Mouse (Mus musculus) monocyte, adult 5-6 weeks (primary cell): Measurements from ENCODE around the gene Gnpnat1. TPM values are rescaled to one million over a fixed set of nuclear protein-coding genes. Genes with fewer than 3 reads are reported as not detected.
A peak's percentile ranks its signal among the peaks of the same experiment; 100 is the strongest.

Source experiments
- ATAC-seq: fragments of 153-309, 156-312 bp; replicated peaks from 2 replicates; pipeline ENCODE4 v1.8.0; 2017; ENCODE audit warnings: mild to moderate bottlenecking; ENCODE audit not compliant: low TSS enrichment, insufficient number of reproducible peaks, severe bottlenecking, poor library complexity, low FRiP score
- total RNA-seq: library from RNA; stranded (forward); fragments of 200-1000, 200-491, 200-594 nt; gene quantifications from 3 replicates; pipeline ENCODE4 v1.2.3, GENCODE M21; 2017

Gnpnat1 gene
- total RNA-seq, 1 experiment from 2014 or later = 29.9 TPM

DNA sequence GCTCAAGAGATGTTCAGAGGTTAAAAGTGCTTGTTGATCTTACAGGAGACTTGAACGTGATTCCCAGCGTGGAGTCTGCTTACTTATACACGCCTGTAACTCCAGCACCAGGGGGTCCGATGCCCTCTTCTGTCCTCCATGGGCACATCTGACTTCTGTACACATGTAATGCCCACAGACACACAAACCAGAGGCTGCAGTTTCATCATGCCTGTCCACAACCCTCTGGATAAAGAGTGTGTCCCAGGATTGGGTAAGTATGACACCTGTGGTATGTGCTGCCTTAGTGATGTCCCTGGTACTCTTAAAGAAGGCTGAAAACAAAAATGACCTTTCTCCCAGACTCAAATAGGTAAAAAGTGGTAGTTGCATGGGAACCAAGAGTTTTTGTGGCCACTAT lies 14.6 kb upstream of the Gnpnat1 start:
- ATAC-seq = no peak

DNA sequence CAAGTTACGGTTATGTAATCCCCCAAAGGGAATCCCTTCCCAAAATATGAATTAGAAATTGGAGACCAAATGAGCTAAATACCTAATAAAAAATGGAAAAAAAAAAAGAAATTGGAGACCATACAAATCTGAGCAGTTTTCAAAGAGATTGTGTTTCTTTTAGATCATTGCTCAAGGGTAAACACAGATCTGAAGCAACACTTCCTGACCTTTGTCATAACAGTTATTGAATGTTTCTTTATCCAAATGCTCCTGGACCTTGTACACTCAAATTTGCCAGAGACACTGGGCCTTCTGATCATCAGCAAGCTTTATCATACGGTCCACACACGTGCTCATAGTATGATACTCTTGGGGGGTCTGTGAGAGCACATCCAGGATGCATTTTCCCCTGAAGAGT lies 13.8 kb upstream of the Gnpnat1 start:
- ATAC-seq = no peak

DNA sequence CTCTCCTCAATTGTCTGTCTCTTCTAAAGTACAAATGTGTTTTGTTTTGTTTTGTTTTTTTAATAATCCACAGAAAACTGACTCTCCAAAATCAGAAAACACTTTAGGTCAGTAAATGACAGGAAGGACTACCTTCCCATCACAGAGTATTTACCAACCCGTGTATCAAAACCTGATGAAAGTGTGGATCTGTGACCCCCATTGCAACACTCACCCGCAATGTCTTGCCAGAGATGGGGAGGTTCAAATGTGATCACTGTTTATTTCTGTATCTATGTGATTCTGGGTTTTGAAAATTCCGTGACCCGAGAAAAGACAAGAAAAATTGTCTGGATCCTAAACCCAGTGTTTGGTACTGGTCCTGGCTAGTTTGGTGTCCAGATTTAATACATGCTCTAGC lies 11.6 kb upstream of the Gnpnat1 start:
- ATAC-seq = no peak

DNA sequence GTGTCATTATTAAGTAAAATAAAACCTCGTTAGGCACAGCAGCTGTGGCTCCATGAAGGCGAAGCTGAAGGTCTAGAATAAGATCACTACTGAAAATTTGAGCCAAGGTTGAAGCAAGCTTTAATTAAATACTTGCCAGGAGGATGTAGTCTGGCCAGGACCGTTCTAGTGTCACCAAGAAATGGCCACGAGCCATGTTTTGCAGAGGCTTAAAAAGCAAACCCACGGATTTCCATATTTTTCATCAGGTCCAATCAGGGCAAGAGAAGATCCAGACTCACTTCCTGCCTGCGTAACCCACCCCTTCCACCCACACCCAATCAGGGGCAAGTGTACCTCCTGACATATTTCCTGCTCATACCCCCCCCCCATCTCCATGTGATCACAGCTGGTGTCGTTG lies 1.1 kb downstream of the Gnpnat1 start:
- no peak for ATAC-seq

DNA sequence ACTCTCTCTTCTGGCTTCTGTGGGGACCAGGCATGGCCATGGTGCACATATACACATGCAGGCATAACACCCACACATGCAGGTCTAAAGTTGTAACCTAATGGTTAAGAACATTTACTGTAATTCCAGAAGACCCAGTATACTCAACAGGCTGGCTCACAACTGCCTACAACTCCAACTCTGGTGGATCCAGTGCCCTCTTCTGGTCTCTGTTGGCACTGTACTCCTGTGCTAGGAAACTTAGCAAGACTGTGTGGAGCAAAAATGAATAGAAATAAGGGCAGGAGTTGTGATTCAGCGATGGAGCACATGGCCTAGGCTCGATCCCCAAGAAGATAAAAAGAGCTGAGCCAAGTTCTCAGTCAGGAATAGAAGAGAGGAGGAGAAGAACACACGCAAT lies 4.9 kb downstream of the Gnpnat1 start:
- no peak for ATAC-seq

DNA sequence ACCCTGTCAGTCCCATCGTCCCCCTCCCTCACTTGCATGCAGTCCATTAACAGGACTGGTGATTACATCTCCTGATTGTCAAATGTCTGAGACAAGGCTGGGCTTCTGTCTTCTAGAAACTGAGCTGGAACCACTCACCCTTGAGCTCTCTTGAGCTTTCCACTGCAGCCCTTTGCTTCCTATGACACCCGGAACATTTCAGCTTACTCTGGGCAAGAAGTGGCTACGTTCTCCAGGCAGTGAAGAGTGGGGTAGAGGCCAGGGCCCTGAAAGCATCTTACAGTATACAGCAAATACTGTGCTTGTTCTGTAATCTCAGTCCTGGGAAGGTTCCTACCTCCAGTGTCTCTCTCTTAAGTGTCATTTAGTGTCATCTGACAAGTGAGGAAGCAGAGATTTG lies 15.5 kb downstream of the Gnpnat1 start:
- no peak for ATAC-seq

DNA sequence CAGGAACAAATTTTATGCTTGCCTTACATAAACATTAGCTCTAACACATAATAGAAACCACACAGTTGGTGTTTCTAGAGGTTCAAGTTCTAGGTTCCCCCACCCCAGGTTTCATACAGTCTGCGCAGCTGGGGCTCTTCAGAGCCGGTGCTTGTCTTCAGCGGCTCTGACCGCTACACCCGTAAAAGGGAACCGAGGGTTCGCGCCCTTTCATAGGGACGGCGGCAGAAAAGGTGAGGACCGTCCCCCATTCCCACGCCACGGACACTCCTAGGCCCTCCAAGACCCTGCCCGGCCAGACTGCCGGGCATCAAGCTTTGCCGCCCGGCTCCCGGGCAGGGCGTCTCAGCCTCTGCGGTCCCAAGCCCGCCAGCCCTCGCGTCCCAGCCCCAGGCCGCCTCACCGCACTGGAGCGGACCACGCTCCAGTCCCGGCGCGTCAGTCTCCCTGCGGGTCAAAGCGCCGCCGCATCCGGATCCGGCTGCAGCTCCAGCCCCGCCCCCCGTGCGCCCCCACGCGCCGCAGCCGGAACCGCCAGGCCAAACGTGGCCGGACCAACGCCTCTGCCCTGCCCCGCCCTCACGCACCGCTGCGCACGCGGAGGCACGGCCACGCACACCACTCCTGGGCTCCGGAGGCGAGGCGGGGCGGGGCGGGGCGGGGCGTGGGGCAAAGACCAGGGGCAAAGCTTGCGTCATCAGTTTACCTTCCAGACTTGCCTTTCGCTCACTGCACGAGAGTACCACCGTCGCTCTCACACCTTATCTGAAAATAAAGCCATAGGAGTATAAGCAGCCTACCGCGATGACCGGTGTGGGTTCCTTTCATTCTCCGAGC lies 16.1 kb downstream of the Gnpnat1 start:
- ATAC-seq = peak; percentile 34

DNA sequence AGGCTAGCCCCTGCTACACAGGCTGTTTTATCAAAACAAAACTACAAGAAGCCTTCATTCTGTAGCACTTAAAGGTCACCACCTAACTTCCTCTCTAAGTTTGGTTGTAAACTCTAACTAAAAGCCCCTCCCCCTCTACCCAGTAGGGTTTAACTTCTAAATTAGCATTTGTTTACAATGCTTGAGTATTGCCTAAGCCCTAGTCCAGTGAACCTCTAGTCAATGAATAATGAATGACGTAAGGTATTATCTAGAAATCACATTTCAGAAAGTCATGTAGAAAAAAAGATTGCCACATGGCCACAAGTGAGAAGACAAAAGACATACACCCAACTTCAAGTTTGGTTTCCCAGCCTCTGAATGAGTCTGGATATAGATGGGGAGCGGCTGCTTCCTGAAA lies 17.2 kb downstream of the Gnpnat1 start:
- ATAC-seq = peak; percentile 83

DNA sequence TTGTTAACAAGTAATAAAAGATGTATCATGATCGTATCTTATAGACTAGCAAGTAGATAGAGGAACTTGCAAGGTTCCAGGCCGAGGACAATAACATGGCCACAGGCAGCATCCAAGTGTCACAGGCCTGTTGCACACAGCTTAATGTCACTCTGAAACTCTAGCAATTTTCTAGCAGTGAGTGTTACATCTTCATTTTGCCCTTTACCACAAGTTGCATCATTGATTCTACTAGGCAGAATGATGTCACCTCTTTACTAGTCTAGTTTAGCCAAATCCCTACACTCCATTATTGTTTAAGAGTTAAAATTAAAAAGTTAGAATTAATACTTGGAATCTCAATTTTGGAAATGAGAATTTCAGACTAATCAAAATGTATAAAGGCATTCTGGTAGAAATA lies 19.1 kb downstream of the Gnpnat1 start:
- ATAC-seq = peak; percentile 33; the same call in 1 of the 2 replicates

DNA sequence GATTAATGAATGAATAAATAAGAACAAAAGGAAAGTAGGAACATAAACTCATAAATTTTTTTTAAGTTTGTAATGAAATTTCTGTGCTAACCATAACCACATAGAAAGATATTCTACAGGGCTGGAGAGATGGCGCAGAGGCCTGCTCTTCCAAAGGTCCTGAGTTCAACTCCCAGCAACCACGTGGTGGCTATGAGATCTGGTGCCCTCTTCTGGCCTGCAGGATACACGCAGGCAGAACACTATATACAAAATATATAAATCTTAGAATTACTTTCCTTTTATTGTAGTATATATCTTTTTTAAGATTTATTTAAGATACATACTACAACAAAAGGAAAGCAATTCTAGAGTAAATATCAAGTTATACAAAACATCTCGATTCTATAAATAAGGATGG lies 21.8 kb downstream of the Gnpnat1 start:
- ATAC-seq = no peak

DNA sequence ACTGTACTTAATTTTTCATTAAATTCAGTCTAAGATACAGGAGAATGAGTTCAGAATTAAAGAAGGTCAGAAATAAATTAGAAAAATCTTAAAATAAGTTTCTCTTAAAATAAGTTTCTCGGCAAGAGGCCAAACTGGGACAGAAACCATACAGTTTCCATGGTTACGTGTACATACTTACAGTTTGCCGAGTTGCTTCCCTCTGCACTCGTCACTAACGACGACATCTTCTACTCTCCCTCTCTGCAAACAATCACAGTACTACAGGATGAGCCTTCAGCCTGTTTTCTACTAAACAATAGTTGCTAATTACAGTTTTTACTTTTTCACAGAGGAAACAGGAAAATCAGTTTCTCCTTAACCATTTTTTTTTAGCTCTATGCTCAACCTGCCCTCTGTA lies 24.0 kb downstream of the Gnpnat1 start:
- ATAC-seq = no peak

DNA sequence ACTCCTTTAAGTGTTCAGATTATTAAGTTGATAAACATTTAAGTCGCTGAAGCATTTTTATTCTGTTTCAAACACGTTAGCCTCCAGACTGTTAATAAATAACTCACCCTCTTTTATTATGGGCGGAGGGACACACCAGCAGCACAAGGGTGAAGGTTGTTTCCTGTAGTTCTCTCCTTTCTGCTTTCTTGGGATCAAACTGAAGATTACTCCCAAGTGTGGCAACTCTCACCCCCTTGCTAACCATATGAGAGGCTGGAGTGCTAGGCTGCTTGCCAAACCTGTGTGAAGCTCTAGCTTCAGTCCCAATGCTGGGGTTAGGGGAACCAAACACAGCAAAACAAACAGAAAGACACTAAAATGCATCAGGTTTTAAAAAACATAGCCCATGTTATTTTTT lies 25.9 kb downstream of the Gnpnat1 start:
- no peak for ATAC-seq

DNA sequence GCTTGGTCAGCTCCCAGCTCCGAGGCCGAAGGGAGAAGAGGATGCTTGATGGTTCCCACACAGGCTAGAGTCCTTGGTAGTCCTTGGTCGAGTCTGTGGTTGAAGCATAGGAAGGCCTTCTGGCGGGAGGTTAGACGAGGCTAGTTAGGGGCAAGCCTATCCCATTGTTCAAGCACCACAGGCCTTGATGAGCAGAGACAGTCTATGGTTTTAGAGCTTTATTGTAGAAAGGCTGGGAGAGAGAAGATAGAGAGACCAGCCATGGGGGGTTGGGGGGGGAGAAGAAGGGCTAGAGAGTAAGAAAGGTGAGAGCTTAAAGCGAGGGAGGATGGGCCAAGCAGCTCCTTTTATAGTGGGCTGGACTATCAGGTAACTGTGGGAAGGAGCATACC lies 39.5 kb downstream of the Gnpnat1 start:
- no peak for ATAC-seq

DNA sequence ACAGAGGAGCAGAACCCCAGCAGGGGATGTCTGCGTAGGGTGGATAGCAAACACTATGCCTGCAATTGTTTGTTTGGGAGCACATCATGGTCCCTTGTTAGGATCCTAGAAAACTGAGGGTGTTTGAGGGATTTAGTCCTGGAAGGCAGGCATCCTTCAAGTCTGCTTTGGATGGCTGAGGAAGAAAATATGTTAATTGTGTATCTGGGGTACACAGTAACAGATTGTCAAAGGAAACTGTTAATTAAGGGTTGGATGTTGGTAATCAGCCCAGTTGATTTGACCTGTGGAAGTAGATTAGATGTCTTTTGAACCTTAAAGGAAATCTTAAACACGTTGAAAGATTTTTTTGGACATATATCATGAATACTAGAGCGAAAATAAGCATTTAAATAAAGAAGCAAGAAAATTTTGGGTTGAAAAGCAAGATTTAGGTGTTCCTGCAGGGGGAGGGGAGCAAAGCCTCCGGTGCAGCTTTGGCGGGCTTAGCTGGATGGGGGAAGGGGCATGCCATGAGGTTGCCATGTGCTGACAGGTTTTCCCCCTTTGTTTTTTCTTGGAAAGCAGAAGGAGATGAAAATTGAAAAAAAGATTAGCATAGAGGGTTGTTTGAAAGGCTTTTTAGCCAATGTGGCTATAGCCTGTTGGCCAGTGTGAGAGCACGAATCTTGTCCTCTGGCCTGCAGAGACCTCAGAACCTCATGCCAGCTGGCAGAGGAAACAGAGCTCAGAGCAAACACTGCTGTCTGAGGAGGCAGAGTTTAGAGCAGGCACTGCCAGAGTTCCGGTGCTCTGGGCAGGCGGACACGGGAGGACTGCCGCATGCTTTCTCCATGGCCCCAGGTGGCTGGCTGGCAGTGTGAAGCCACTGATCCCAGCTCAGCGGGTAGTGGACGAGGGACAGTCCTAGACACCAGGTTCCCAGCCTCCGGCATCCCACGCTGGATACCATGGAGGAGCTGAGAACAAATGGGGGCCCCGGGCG lies 40.2 kb downstream of the Gnpnat1 start:
- no peak for ATAC-seq

DNA sequence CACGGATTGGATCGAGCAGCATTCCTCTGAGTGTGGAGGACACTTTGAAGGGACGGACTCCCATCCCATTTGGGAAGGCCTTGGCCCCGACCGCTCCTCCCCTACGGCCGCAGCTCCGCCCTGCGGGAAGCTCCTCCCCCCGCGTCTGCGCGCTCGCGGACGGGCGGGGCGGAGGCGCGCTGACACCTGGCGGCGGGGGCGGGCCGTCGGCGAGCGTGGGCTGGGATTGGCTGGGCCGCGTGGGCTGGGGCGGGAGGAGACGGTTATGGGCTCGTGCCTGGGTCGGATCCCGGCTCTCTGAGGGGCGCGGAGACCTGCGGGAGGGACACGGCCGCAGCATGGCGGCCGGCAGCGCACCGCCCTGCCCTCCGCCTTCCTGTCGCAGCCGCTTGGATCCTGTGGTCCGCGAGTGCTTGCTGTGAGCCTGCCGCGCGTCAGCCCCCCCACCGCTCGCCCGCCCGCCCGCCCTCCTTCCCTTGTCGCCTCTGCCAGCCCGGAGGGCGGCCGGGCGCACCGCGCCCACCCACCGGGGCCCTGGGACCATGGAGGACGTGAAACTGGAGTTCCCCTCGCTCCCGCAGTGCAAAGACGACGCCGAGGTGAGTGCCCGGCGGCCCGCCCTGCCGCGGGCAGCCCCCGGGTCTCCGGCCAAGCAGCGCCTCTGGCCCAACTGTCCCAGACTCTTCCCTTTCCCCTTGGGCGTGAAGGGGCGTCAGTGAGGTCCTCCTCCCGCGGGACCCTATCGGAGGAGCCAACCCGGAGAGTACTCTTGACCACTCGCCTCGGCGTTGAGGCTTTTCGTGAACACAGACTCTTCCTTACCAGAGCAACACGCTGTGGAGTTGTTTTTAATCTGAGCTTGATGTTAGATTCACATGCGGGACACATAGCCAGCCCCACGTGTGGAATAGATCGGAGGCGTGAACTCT lies 53.5 kb downstream of the Gnpnat1 start, which contains the start of gene Styx:
Gene Styx (plus strand): TSS at position 163 of the 929 bp plus-strand sequence.
- ATAC-seq = peak; percentile 92

DNA sequence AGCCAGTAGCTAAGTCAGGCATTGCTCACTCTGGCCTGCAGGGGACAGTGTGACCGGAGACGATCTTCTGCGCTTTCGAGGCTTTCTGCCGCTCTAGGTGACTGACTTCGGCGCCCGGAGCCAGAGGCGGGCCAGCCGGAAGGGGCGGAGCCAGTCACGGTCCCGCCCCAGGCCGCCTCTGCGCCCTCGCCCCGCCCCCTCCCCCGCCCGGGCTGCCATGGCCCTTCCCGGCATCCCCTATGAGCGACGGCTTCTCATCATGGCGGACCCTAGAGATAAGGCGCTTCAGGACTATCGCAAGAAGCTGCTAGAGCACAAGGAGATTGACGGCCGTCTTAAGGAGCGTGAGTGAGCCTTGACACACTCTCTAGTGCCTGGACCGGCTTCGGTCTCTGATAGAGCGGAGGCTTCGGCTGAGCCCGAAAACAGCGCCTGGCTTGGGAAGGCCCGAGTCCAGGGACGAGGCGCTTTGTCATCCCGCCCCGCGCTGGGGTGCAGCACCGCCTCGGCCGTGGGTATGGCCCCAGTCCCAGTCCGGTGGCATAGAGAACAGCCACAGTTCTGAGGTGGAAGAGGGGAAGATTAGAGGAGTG lies 75.0 kb downstream of the Gnpnat1 start, which contains the start of gene Psmc6:
Gene Psmc6 (plus strand): TSS at position 200 of the 593 bp plus-strand sequence.
- peak; percentile 97 for ATAC-seq

DNA sequence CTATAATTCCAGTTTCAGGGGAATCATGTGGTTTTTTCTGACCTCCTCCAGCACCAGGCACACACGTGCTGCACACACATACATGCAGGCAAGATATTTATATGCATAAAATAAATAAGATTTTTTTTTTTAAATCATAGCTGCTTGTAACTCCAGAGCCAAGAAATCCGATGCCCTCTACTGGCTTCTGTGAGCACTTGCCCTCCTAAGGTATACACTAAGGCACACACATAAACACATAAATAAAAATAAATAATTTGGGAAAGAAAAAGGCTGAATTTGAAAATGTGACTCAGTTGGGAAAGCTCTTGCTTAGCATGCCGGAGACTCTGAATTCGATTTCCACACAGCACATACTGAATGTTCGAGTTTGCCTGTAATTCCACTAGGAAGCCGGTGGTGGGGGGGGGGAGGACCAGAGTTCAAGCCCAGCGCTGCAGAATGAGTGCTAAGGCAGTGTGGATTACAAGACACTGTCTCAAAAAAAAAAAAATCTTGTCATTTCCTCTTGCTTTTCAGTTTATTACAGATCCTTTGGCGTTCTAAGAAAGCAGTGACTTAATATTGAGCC lies 75.6 kb downstream of the Gnpnat1 start:
- ATAC-seq = no peak
